Mouse (Mus musculus): ENCODE results near the gene Ascc2.
"Not testable (repeated sequence)": the region's sequence is repeated elsewhere in the genome, so short reads cannot be mapped to it uniquely, and the experiment has no call there.

Ascc2 gene

GRCm38 (mm10) chr11:4685510-4685909, 48.0 kb downstream of the Ascc2 start:
- DNase-seq: no peak

- peak in 1 of 2 experiments; percentile 38 for DNase-seq
Measured at GRCm38 (mm10) chr11:4687027-4687426, 49.5 kb downstream of the Ascc2 start.

GRCm38 (mm10) chr11:4687874-4688273, 50.3 kb downstream of the Ascc2 start:
- no peak for DNase-seq

- DNase-seq: no peak
Measured at GRCm38 (mm10) chr11:4688632-4689380, 51.3 kb downstream of the Ascc2 start.

- DNase-seq: no peak
Measured at GRCm38 (mm10) chr11:4690353-4690752, 52.8 kb downstream of the Ascc2 start.

GRCm38 (mm10) chr11:4691213-4691612, 53.7 kb downstream of the Ascc2 start:
- DNase-seq: no peak

GRCm38 (mm10) chr11:4692162-4692561, 54.6 kb downstream of the Ascc2 start:
- DNase-seq: no peak

- DNase-seq: peak; percentile 17 to 38
Measured at GRCm38 (mm10) chr11:4697043-4697983, 59.8 kb downstream of the Ascc2 start.

- no peak for DNase-seq
Measured at GRCm38 (mm10) chr11:4700726-4701125, 63.2 kb downstream of the Ascc2 start.

- no peak for DNase-seq
Measured at GRCm38 (mm10) chr11:4703688-4704071, 66.1 kb downstream of the Ascc2 start.

- DNase-seq: peak; percentile 92 to 94
Measured at GRCm38 (mm10) chr11:4704072-4704964, 66.8 kb downstream of the Ascc2 start, which contains the start of the genes Uqcr10 and Zmat5. TSS of gene Uqcr10 (minus strand) at chr11:4704342. TSS of gene Zmat5 (plus strand) at chr11:4704678.

GRCm38 (mm10) chr11:4705178-4705577, 67.6 kb downstream of the Ascc2 start:
- DNase-seq: no peak

GRCm38 (mm10) chr11:4710188-4710587, 72.6 kb downstream of the Ascc2 start:
- DNase-seq: not testable (repeated sequence)

- no peak for DNase-seq
Measured at GRCm38 (mm10) chr11:4712822-4713221, 75.3 kb downstream of the Ascc2 start.

GRCm38 (mm10) chr11:4714727-4715126, 77.2 kb downstream of the Ascc2 start:
- DNase-seq: no peak

GRCm38 (mm10) chr11:4715596-4715995, 78.0 kb downstream of the Ascc2 start:
- DNase-seq: no peak

- DNase-seq: no peak
Measured at GRCm38 (mm10) chr11:4716530-4717236, 79.1 kb downstream of the Ascc2 start.

GRCm38 (mm10) chr11:4718548-4718947, 81.0 kb downstream of the Ascc2 start:
- DNase-seq: no peak

- no peak for DNase-seq
Measured at GRCm38 (mm10) chr11:4719961-4720360, 82.4 kb downstream of the Ascc2 start.

GRCm38 (mm10) chr11:4720393-4720792, 82.8 kb downstream of the Ascc2 start:
- no peak for DNase-seq

GRCm38 (mm10) chr11:4720900-4721580, 83.5 kb downstream of the Ascc2 start:
- no peak for DNase-seq

Measured in kidney, adult 8-10 months (tissue).